Mouse (Mus musculus): ENCODE measurements around the gene Paxip1.

Gene Paxip1

DNA sequence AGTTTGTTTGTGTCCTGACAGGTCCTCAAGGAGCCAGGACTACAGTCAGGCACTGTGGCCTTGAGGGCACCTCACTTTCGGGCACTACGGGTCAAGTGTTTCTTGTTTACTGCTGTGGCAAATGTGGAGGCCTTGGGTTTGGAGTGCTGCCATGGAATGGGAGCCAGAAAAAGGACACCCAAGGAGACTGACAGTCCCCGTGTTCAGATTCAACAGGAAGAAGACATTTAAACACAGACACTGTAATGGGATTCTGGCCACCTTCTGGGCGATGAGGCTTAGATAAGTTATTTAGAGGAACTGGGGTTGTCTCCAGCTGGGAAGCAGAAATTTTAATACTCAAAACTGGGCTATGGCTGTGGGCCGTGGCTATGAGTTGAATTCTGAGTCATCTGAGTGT lies 60.8 kb downstream of the Paxip1 start:
- no peak for DNase-seq (ENCODE audit: low read depth, low spot score)

DNA sequence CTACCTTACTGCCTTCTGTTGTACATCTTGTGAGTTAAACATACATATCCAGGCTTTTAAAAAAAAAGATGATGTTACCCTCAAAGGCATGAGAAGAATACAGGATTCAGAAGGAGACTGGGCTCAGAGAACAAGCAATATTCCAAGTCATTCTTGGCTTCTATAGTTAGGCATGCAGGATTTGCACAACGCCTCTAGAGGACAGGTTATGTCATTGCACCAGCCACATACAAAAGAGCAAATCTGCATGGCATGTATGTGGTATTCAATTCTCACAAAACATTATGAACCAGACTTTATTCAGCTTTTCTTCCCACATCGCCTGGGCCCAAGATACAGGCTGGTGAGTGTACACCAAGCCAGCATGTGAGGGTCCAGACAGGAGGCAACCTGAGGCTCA lies 67.0 kb downstream of the Paxip1 start:
- DNase-seq (ENCODE audit: low read depth, low spot score), result no peak

DNA sequence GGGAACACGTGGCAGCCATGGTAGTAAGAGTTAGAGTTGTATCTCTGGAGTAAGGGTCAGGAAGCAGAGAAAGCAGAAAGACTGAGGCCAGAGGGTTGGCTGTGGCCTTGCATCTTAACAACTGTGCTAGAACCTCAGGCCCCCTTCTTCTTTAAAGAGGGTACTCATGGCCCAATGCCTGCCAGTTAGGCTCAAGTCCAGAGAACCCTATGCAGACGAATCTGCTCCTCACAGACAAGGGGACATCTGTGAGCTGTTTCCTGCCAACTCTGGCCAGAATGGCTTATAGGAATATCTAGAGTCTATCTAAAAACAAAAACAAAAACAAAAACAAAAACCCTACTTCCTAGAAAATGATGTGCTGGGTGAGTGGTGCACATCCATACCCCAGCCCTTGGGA lies 72.2 kb downstream of the Paxip1 start:
- DNase-seq (ENCODE audit: low read depth, low spot score), result no peak

DNA sequence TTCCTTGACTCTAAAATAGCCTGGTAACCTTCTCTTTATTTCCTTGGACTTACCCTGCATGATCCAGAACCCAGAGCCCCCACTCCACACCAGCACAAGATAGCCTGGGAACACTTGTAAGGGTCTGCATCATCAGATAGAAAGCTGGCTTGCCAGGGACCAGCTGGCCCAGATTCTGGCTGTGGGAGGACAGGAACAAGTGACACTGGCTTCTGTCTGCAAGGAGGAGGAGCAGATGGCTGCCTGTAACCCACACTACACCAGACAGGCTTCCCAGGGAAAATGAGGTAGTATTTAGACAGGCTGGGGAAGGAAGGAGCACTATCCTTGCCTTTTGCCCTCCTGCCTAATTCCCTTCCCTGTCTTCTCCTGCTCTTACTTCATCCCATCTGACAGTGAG lies 74.2 kb downstream of the Paxip1 start:
- no peak for DNase-seq (ENCODE audit: low read depth, low spot score)

DNA sequence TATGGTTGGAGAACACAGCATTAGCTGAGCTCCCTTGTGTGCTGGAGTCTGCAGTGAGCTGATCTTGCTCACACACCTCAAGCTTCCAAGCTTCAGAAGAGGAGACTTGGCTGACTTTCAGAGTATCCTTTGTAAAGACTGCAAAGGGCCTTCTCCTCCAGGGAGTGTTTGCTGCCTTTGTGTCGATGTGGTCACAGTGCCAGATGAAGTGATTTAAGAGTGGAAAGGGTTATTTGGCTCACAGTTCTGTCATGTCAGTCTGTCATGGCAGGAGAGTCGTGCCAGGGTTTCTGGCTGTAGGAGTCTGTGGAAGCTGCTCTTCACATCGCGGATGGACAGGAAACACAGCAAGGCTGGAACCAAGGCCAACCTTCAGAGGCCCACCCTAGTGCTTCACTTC lies 75.5 kb downstream of the Paxip1 start:
- DNase-seq (ENCODE audit: low read depth, low spot score), result no peak

DNA sequence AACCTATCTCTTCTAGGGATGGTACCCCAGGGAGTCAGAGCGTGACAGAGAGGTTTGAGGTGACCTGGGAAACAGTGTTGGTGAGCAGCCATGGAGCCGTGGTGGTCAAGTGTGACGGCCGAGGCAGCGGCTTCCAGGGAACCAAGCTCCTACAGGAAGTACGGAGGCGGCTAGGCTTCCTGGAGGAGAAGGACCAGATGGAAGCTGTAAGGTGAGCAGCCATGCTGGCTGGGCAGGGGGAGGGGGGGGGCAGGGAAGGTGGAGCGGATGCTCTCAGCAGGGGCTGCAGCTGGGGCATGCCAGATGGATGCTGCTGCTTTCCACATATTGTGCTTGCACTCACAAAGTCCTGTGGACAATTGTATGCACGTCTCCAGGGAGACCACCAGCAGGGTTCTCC lies 77.1 kb downstream of the Paxip1 start:
- DNase-seq (ENCODE audit: low read depth, low spot score), result no peak

DNA sequence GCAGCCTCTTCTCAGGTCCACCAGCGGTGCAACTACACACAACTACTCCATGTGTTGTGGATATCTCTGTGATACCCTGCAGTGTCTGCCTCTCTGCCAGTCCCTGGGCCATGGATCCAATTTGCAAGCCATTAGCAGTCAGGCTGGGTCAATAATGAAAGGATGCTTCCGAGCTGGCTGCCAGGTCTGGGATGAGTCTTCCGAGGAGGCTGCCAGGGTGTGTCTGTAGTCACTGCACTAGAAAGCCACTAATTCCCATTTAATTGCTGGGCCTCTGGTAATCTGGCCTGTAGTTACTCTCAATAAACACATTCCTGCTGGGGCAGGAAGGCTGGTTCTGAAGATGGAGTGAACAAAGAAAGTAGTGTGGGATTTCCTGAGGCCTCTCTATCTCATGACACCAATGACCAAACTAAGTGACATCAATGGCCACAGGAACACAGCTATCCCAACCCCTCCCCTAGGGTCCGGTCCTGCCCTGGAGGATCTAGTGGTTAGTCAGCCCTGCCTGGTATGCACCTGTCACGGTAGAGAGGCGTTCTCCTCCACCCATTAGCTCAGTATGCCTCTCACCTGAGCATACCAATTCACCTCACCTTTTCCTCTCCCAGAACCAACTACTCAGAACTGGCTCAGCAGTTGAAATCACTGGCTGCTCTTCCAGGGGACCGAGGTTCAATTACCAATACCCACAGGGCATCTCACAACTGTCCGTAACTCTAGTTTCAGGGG lies 79.9 kb downstream of the Paxip1 start:
- no peak for DNase-seq (ENCODE audit: low read depth, low spot score)

DNA sequence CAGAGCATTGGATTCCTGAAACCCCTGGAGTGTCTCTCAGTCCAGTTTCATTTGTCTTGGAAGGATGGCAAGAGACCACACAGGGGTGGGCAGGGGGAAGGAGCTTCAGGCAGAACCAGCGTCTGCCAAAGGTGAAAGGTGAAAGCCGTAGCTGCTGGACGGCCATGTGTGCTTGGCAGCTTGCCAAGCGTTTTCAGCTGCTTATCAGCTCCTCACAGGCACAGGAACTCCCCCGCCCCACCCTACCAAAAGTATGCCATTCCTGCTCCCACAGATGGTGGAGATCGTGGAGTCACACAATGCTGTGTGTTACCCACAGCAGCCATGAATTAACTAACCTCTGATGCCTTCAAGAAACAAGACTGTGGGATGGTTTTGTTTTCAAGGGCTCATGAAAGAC lies 83.3 kb downstream of the Paxip1 start:
- no peak for DNase-seq (ENCODE audit: low read depth, low spot score)

DNA sequence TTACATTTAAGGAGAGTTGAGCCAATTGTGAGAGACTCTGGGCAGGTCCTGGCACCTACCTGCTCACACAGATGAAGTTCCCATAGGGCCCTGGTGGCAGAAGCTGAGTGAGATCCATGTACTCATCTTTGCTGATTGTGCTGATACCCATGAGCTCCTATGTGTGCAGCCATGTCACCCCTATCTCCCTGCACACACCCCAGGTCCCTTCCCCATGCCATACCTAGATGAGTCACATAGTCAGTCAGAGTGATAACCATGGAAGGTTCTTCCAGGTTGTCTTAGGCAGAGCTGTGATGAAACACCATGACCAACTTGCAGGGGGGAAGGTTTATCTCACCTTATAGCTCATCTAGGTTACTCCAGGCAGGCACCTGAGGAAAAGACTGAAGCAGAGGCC lies 84.2 kb downstream of the Paxip1 start:
- no peak for DNase-seq (ENCODE audit: low read depth, low spot score)

DNA sequence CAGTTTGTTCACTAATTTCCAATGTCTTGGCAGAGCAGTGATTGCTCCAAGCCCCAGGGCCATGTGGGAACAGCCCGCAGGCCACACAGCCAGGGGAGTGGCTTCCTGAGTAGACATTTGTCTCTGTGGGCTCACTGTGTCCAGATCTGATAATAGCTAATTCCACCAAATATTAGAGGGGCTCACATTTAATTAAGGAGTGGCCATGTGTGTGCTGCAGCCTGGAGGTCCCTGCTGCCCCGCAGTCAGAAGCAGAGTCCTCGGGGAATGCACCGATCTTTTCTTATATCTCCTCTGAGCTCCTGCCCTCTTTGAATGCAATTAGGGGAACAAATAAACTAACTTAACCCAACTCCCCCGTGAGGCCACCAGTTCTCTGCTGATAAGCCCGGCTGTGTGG lies 84.9 kb downstream of the Paxip1 start:
- DNase-seq (ENCODE audit: low read depth, low spot score), result no peak

DNA sequence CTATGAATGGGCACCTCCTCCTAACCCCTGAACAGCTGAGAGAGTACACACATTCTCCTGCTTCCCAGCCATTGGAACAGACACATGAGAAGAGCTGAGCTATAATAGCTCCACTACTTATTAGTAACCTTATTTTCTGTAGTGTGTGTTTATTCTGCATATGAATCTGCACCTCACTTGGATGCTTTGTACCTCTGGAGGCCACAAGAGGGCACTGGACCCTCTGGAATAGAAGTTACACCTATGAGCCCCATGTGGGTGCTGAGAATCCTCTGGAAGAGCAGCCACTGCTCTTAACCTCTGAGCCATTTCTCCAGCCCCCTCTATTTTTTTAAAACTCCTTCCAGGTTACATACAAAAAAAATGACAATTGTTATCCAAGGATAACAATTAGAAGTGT lies 86.5 kb downstream of the Paxip1 start:
- no peak for DNase-seq (ENCODE audit: low read depth, low spot score)

DNA sequence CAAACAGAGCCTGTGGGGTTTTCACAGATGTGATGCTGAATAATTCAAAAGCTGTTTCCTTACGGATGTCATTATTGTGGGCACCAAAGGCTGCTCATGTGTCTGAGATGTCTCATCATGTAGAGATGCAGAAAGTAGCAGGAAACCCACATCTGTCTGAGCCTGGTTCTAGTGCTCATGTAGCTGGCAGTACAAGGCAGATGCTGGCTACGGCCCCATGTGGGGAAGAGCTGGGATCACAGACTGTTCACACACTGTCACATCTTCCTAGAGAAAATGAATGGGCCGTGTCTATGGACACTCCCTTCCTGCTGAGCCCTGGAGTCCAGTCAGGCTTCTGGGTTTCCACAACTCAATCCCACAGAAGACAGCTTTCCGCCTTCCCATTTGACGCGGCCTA lies 89.0 kb downstream of the Paxip1 start:
- no peak for DNase-seq (ENCODE audit: low read depth, low spot score)
